Mouse (Mus musculus): ENCODE data around the gene Rnf44. TPM values are rescaled to one million over a fixed set of nuclear protein-coding genes. Genes with fewer than 3 reads are reported as not detected.

Rnf44 gene
- total RNA-seq (2014; fragmentation: Nextera tagmentation) = 64.2 and 82.0 TPM in 2 replicates
- 12.2 and 12.3 TPM in 2 replicates for total RNA-seq (2017)

DNA sequence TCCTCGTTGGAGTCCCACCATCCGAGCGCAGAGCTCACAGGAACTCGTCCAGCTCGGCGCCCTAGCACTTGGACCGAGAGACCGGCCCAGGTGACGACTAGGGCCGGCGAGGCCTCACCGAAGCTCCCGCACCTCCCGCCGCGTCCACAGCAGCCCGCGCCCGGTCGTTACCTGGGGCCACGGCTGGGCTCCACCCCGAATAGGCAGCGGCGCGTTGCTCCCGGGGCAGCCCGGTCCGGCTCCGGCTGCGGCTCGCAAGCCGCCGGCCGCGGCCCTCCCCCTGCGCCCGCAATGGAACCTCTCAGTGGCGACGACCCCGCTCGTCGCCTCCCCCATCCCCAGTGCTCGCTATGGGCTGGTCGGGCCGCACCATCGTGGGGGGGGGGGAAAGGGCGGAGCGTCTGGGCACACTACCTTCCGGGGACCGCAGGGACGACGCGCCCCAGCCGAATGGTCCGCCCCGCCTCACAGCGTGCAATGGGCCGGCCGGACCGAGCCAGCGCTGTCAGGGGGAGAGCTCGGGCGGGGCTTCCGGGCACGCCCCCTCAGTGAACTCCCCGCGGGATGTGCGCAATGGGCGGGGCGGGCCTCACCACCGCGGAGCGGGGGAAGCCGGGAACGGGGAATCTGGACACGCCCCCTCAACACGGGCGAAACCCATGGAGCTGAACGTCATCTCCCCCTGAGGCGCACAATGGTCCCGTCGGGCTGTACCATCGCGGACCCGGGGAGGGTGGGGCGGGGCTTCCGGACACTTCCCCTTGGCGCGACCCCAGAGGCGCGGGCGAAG, at the start of gene Rnf44:
Gene Rnf44, minus strand, starts transcription at position 350 of the 790 bp plus-strand sequence.
- peak; percentile 92 for ATAC-seq (replicated peaks; ENCODE audit: poor library complexity, severe bottlenecking)

- ATAC-seq (replicated peaks; ENCODE audit: poor library complexity, severe bottlenecking) = no peak
Observed at GRCm38 (mm10) chr13:54738213-54738601, 44.5 kb upstream of the Rnf44 start.

GRCm38 (mm10) chr13:54737488-54738212, 43.9 kb upstream of the Rnf44 start:
- ATAC-seq (replicated peaks; ENCODE audit: poor library complexity, severe bottlenecking) = no peak

- ATAC-seq (replicated peaks; ENCODE audit: poor library complexity, severe bottlenecking) = no peak
Observed at GRCm38 (mm10) chr13:54736931-54737330, 43.2 kb upstream of the Rnf44 start.

DNA sequence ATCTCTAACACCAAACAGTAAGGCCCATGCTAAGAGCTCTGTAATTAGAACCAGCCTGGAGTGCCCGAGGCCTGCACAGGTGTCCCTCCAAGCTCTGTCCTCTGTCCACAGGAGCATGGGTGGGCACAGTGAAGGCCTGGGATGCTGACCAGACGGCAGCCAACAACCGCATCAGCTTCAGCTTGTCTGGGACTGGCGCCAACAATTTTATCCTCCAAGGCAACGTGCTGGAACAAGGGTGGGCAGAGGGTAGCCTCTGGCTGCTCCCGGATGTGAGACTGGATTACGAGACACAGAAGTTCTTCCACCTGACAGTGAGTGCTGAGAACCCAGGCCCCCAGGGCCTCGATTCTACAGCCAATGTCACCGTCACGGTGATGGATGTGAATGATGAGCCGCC, 32.4 kb upstream of the Rnf44 start:
- ATAC-seq (replicated peaks; ENCODE audit: poor library complexity, severe bottlenecking) = no peak

DNA sequence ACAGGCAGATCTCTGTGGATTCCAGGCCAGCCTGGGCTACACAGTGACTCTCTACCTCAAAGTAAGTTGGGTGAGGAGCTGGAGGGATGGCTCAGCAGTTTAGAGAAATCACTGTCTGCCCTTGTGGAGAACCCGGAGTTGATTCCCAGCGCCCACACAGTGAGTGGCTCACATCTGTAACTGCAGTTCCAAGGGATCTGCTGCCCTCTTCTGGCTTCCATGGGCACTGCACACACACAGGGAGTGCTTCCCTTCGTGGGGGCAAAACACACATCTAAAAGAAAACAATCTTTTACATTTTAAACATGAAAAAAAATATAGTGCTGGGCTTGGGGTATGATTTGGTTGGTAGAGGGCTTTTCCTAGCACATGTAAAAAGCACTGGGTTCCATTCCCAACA, 29.4 kb upstream of the Rnf44 start:
- no peak for ATAC-seq (replicated peaks; ENCODE audit: poor library complexity, severe bottlenecking)

GRCm38 (mm10) chr13:54716916-54717315, 23.2 kb upstream of the Rnf44 start:
- ATAC-seq (replicated peaks; ENCODE audit: poor library complexity, severe bottlenecking) = peak; percentile 59

DNA sequence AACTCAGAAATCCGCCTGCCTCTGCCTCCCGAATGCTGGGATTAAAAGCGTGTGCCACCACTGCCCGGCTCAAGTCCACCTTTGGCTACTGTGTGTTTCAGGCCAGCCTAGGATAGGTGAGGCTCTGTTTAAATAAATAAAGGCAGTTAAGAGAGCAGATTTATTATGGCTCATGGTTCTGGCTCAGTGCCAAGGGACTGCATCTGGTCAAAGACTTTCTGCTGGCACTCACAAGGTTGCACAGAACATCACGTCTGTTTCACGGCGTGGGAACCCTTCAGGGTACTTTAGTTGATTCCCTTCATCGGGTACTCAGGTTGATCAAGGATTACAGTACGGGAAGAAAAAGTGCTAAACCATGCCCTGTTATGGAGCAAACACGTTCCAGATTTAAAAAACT, 21.3 kb upstream of the Rnf44 start:
- no peak for ATAC-seq (replicated peaks; ENCODE audit: poor library complexity, severe bottlenecking)

GRCm38 (mm10) chr13:54714393-54714792, 20.7 kb upstream of the Rnf44 start:
- no peak for ATAC-seq (replicated peaks; ENCODE audit: poor library complexity, severe bottlenecking)

DNA sequence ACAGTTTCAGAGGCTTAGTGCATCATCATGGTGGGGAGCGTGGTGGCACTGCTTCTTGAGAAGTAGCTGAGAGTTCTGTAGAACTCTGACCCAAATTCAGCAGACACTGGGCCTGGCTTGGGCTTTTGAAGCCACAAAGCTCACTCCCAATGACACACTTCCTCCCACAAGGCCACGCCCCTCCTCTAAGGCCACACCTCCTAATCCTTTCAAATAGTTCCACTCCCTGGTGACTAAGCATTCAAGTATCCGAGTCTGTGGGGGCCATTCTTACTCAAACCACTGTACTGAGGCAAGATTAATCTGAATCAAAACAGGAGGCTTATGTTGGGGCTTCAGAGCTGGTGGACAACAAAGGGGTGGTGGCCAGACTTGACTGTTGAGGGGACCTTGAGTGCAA, 17.2 kb upstream of the Rnf44 start:
- ATAC-seq (replicated peaks; ENCODE audit: poor library complexity, severe bottlenecking) = no peak

DNA sequence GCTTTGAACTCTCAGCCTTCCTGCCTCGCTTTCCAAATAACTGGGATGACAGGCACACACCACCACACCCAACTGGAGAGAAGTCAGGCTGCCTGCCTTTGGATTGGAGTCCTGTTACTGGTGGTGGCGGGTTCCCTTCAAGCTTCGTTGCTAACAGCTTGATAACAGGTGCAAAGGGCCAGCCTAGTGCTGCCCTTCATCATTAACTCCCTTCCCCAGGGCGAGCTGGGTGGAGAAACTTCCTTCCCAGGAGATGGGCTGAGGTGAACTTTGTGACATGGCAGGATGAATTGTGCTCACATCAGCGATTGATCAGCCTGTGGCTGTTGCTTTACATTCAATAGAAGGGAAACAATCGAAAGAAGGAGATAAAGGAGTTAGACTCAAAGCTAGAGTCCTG, 11.2 kb upstream of the Rnf44 start:
- ATAC-seq (replicated peaks; ENCODE audit: poor library complexity, severe bottlenecking) = no peak

- ATAC-seq (replicated peaks; ENCODE audit: poor library complexity, severe bottlenecking) = peak; percentile 42
Observed at GRCm38 (mm10) chr13:54702507-54702906, 8.8 kb upstream of the Rnf44 start.

- ATAC-seq (replicated peaks; ENCODE audit: poor library complexity, severe bottlenecking) = no peak
Observed at GRCm38 (mm10) chr13:54701243-54701642, 7.5 kb upstream of the Rnf44 start, which contains the start of gene Cdhr2. Gene Cdhr2 (plus strand): TSS chr13:54701461.

DNA sequence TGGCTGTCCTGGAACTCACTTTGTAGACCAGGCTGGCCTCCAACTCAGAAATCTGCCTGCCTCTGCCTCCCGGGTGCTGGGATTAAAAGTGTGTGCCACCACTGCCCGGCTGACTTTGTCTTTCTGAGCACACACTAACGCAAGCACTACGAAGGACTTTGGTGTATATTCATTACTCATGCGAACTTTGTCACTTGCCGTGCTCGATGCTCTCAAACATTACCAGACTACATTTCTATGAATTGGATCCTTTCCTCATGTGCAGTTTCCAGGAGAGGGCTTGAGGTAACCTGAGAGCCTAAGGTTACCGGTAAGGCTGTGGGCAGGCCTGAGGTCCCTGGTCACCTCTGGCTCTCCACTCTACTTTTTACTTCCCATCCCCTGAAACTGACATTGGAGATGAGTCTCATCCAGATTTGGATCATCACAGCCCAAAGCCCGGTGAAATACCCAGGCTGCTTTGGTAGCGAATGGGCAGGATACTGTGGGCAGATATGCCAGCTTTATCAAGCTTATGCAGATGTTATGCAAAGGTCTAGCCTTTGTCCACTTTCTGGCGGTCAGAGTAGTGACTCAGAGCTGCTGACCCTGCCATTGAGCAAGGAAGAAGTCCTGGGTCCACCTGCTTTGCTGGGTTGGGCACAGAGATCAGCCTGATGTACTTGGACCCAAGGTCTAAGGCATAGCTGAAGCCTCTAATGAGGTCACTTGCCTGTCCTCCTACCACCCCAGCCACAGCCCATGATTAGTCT, 1.9 kb upstream of the Rnf44 start:
- no peak for ATAC-seq (replicated peaks; ENCODE audit: poor library complexity, severe bottlenecking)

DNA sequence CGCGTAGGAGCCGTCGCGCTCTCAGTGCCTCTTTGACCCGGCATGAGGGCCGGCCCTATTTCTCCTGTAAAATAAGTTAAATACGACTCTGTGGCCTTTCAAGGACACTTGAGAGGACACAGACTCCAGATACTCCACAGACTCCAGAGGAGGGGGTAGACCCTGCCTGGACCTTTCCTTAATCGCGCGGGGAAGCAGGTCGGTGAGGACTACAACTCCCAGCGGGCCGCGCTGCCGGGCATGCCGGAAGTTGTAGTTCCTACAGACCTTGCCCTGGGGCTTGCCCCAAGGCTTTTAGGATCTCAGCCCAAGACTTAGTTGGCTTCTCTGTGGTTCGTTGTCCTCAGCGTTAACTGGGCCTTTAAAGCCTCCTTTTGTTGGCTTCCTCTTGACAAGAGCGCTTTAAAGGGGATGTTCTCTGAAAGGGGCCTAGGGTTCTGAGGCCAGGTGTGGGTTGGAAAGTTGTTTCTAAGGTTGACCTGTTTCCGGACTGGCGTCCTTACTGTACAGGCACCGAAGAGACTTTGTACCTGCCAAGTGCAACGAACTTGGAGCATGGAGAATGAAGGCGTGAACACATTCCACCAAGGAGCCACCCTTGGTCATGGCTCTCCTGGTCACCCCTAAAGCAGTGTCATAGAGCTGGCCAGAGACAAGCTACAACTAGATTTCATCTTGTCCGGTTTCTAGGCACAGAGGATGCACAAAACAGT, 797 bp upstream of the Rnf44 start:
- ATAC-seq (replicated peaks; ENCODE audit: poor library complexity, severe bottlenecking) = peak; percentile 36

DNA sequence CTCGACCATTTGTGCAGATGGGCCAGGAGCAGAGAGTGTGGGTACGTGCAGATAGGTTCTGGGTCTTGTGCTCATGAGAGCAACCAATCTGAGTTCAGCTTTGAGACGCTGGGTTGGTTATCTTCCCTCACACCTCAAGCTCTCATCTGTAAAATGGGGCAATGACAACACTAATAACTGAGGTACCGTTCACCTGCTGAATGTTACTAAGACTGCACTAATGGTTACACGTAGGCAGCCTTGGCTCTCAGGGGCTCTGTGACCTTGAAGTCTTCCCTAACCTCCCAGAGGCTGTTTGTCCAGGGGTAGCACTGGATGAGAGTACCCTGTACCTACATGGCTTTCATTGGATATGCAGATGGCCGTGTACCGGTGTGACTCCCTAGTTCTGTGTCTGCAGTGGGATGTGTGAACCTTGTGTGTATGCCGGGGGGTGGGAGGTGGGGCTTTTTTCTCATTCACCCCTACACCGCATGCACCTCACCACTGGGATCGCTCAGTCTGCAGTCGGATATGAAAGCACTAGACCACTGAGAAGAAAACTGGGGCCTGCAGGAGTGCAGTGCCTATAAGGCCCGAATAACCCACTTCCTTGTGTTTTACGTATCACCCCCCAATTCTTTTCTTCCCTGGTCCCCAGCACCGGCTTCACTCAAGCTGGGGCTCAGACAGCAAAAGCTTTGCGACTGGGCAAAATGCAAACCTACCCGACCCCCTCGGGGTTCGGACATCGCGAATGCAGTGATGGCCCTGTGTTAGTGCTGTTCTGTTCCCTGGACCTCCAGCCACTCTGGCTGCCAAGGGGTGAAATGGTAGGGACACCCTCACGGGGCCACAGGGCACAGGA, 773 bp downstream of the Rnf44 start:
- no peak for ATAC-seq (replicated peaks; ENCODE audit: poor library complexity, severe bottlenecking)

GRCm38 (mm10) chr13:54691737-54692136, 2.0 kb downstream of the Rnf44 start:
- no peak for ATAC-seq (replicated peaks; ENCODE audit: poor library complexity, severe bottlenecking)

DNA sequence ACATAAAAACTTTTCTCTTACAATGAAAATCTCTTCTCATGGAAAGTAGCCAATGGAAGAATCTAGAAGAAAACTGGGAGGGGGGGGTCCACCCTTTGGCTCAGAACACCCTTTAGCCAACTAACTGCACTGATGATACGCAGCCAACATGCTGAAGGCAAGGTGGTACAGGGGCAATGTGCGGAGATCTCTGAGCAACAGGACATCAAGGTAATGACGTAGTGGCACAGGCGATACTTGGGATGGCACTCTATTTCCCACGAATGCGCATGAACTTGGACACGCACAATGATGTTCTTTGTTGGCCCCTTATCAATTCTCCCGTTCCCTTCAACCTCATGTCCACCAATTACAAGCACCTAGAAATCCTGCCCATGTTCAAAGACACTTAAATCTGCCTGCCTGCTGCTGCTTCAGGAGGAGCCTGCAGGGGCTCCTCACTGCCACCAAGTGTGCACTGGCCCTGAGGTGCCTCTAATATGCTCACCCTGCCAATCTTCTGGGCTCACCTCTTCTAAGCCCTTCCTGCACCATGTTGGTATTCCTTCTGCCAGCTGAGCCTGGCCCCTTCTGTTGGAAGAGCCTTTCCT, 3.5 kb downstream of the Rnf44 start:
- no peak for ATAC-seq (replicated peaks; ENCODE audit: poor library complexity, severe bottlenecking)
